Mouse (Mus musculus) right cerebral cortex, postnatal 36 days (tissue): ENCODE measurements around the gene Ppp1ca.

ENCODE experiments used
- DNase-seq, 2 experiments: peaks; one replicate each; pipeline ENCODE4 v3.0.0; 2022; ENCODE audit warnings: low spot score in 2 of 2, mixed read lengths in 1 of 2

Gene Ppp1ca

DNA sequence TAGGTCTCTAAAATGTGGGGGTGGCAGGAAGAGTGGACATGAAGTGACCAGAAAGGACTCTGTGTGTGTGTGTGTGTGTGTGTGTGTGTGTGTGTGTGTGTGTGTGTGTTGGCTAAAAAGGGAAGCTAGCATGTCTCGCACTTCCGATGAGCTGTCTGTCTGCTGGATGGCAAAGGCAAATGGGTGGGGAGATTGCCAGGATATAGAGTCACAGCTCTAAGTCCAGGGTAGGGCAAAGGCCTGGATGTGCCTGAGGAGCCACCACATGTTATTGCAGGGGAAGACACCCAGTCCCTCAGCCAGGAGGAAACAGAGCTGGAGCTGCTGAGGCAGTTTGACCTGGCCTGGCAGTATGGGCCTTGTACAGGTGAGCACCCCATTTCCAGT, 40.3 kb downstream of the Ppp1ca start:
- no peak for DNase-seq

DNA sequence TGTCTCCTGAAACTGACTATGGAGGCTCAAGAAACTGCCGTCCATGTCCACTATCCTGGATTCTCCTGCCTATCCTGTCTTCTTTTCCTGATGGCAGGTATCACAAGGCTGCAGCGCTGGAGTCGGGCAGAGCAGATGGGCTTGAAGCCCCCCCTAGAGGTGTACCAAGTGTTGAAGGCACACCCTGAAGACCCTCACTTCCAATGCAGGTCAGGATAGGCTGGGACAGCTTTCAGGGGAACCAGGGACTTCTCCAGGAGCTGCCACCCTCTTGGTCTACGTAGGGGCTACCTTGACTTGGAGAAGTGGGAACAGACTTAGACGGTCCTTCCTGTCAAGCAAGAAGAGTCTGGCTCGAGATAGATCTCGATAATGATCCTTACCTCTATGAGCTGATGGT, 40.8 kb downstream of the Ppp1ca start:
- DNase-seq: no peak

DNA sequence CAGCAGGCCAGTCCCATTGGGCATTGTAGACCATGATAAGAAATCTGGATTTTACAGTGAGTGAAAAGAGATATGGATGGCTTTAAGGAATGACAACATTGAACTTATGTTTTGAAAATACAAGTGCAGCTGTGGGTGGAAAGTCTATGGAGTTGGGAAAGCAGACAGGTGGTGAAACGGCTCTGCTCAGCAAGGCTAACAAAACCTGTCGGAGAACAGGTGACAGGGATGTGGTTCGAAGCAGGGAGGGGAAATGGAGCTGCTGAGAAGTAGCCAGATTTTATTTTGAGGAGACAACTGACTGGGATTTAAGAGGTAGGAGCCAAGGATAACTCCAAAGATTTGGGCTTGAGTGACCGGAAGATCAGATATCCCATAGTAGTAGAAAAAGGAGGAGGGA, 42.7 kb downstream of the Ppp1ca start:
- no peak for DNase-seq

DNA sequence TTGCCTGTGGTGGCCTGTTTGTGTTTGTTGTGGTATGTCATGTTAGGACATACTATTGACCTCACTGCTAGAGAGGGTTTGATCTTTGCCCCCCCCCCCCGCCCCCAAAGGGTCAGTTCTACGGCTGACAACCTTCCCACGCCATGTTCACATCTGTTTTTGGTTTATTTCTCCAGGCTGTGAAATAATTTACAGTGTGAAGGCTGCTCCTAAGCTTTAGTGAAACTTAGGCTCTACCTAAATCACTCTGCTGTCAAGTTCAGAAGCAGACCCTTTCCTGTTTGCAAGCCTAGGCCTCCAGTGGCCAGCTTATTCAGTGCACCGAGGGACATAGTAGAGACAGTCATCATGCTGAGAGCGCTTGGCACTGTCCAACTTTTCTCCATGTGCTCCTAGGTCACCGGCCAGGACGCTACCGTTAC, 48.4 kb downstream of the Ppp1ca start:
- no peak for DNase-seq

DNA sequence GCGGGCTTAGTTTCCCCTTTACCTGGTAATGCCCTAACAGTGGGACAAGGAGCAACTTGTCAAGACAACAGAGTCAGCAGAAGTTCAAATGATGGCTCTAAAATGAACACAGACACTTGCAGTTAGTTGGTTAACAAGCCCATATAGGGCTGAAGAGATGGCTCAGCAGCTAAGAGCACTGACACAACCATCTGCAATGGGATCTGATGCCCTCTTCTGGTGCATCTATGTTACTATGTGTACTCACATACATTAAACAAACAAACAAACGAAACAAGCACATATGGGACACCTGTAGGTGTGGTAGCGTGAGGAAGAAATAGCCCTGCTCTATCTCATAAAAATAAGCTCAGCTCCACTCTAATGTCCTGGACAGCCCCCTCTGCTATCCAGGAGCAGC, 50.6 kb downstream of the Ppp1ca start:
- no peak for DNase-seq

DNA sequence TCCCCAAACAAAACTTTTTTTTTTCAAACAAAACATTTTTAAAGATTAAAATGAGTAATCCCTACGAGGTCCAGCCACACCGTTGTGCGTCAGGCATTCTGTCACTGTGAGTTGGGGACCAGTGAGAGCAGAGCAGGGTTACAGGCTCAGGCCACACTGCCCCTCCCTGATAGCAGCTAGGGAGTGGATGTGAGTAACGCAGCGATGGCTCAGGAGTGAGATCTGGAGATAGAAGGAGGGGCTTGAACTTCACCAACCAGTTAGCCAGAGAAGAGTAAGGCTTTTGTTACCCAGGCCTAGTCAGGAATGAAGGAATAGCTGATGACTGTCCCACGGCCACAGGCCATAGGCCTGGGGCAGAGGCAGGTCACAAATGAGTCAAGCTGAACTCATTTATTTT, 52.9 kb downstream of the Ppp1ca start:
- no peak for DNase-seq
